Mouse (Mus musculus) liver, embryonic 12.5 days (tissue): ENCODE data around the gene Gm527. TPM values are rescaled to one million over a fixed set of nuclear protein-coding genes. Genes with fewer than 3 reads are reported as not detected.

Experiments
- ATAC-seq: fragments of 200-750 bp; cut with Nextera tagmentation; 2 replicates; pipeline ENCODE4 v1.8.0; 2017; ENCODE audit warnings: moderate number of reproducible peaks, mild to moderate bottlenecking, moderate library complexity
- H3K27ac ChIP-seq: fragments of 300-500 bp; sonication (generic); 2 replicates; pipeline ENCODE4 v1.5.1; 2016; ENCODE audit warnings: mild to moderate bottlenecking
- H3K27me3 ChIP-seq: fragments of 300-500 bp; sonication (generic); replicated peaks from 2 replicates; pipeline ENCODE4 v1.6.1; 2016; ENCODE audit warnings: mild to moderate bottlenecking, moderate library complexity
- H3K36me3 ChIP-seq: fragments of 300-500 bp; sonication (generic); 2 replicates; pipeline ENCODE4 v1.6.1; 2016; ENCODE audit warnings: mild to moderate bottlenecking, moderate library complexity
- H3K4me1 ChIP-seq: fragments of 300-500 bp; sonication (generic); 2 replicates; pipeline ENCODE4 v1.6.1; 2016
- H3K4me2 ChIP-seq: fragments of 300-500 bp; sonication (generic); 2 replicates; pipeline ENCODE4 v1.6.1; 2016; ENCODE audit warnings: mild to moderate bottlenecking, moderate library complexity
- H3K4me3 ChIP-seq: fragments of 300-500 bp; sonication (generic); 2 replicates; pipeline ENCODE4 v1.5.1; 2016; ENCODE audit warnings: mild to moderate bottlenecking, moderate library complexity
- H3K9ac ChIP-seq: fragments of 300-500 bp; sonication (generic); 2 replicates; pipeline ENCODE4 v1.6.1; 2016; ENCODE audit warnings: mild to moderate bottlenecking, moderate library complexity
- H3K9me3 ChIP-seq: fragments of 300-500 bp; sonication (generic); replicated peaks from 2 replicates; pipeline ENCODE4 v1.6.1; 2016; ENCODE audit warnings: mild to moderate bottlenecking, moderate library complexity
- WGBS: fragments of 180-500 bp; shearing (Covaris S2); methylation state at CpG from one replicate; pipeline ENCODE4 v1.1.7; 2016; ENCODE audit not compliant: insufficient replicate concordance; 5-methylcytosine and 5-hydroxymethylcytosine counted together
- polyA plus RNA-seq: library from polyadenylated mRNA; unstranded; fragments of >200 nt; fragmentation: Nextera tagmentation; extraction: Ambion mirVana; gene quantifications from 2 replicates; pipeline ENCODE4 v1.2.1, GENCODE M21; 2016

Gm527 gene
- polyA plus RNA-seq: 0.77 and 1.0 TPM in 2 replicates

GRCm38 (mm10) chr12:64917578-64918471 lies at the start of gene Gm527:
Gm527 (plus strand) TSS chr12:64917906.
- H3K4me3 ChIP-seq: peak within 1 kb of the TSS; percentile 88
- peaks cover 12% of the 10 kb centered on the region for H3K4me1 ChIP-seq
- no peaks in the 10 kb centered on the region for H3K36me3 ChIP-seq
- peak within 1 kb of the TSS; percentile 79 for H3K9ac ChIP-seq
- under 1% methylated on average over 64 of the region's 93 CpGs for WGBS
- peak within 1 kb of the TSS; percentile 68; the same call in 1 of the 2 replicates for H3K27ac ChIP-seq
- H3K9me3 ChIP-seq: no peaks in the 10 kb centered on the region
- H3K27me3 ChIP-seq: peaks cover 11% of the 10 kb centered on the region
- ATAC-seq: peak; percentile 100
- peak within 1 kb of the TSS; percentile 98 for H3K4me2 ChIP-seq

GRCm38 (mm10) chr12:64871103-64871502 lies 46.6 kb upstream of the Gm527 start:
- H3K9me3 ChIP-seq: no peaks in the 10 kb centered on the region
- no peak overlapping the region for H3K9ac ChIP-seq
- 40% methylated on average over 4 of the region's 4 CpGs for WGBS
- ATAC-seq: no peak
- H3K4me1 ChIP-seq: no peaks in the 10 kb centered on the region
- no peaks in the 10 kb centered on the region for H3K36me3 ChIP-seq
- H3K27me3 ChIP-seq: no peaks in the 10 kb centered on the region
- H3K4me3 ChIP-seq: no peak overlapping the region
- no peak overlapping the region for H3K4me2 ChIP-seq
- no peak overlapping the region for H3K27ac ChIP-seq

GRCm38 (mm10) chr12:64897060-64897730 lies 20.5 kb upstream of the Gm527 start:
- 36% methylated on average over 4 of the region's 4 CpGs for WGBS
- no peak overlapping the region for H3K4me3 ChIP-seq
- no peaks in the 10 kb centered on the region for H3K9me3 ChIP-seq
- H3K4me2 ChIP-seq: no peak overlapping the region
- H3K27ac ChIP-seq: no peak overlapping the region
- no peaks in the 10 kb centered on the region for H3K36me3 ChIP-seq
- no peak for ATAC-seq
- no peaks in the 10 kb centered on the region for H3K4me1 ChIP-seq
- H3K9ac ChIP-seq: no peak overlapping the region
- no peaks in the 10 kb centered on the region for H3K27me3 ChIP-seq

- no peak overlapping the region for H3K4me2 ChIP-seq
- no peak overlapping the region for H3K27ac ChIP-seq
- no peaks in the 10 kb centered on the region for H3K36me3 ChIP-seq
- H3K9ac ChIP-seq: no peak overlapping the region
- no peak for ATAC-seq
- H3K27me3 ChIP-seq: no peaks in the 10 kb centered on the region
- H3K4me3 ChIP-seq: no peak overlapping the region
- WGBS: 47% methylated on average over 8 of the region's 8 CpGs
- no peaks in the 10 kb centered on the region for H3K4me1 ChIP-seq
- H3K9me3 ChIP-seq: no peaks in the 10 kb centered on the region
Observed at GRCm38 (mm10) chr12:64902506-64902905, 15.2 kb upstream of the Gm527 start.

GRCm38 (mm10) chr12:64903186-64903585 lies 14.5 kb upstream of the Gm527 start:
- ATAC-seq: no peak
- Histone ChIP-seq H3K27ac (no peak overlapping the region), H3K9me3 (no peaks in the 10 kb centered on the region), H3K4me3 (no peak overlapping the region), H3K27me3 (no peaks in the 10 kb centered on the region), H3K4me1 (no peaks in the 10 kb centered on the region), H3K36me3 (no peaks in the 10 kb centered on the region), H3K4me2 (no peak overlapping the region), H3K9ac (no peak overlapping the region)
- 52% methylated on average over 8 of the region's 8 CpGs for WGBS

GRCm38 (mm10) chr12:64912996-64913395 lies 4.7 kb upstream of the Gm527 start:
- Histone ChIP-seq H3K4me3 (no peak overlapping the region), H3K9ac (no peak overlapping the region), H3K9me3 (no peaks in the 10 kb centered on the region), H3K4me1 (peaks cover 6% of the 10 kb centered on the region), H3K4me2 (no peak overlapping the region), H3K27me3 (peaks cover 6% of the 10 kb centered on the region), H3K36me3 (no peaks in the 10 kb centered on the region), H3K27ac (no peak overlapping the region)
- WGBS: 50% methylated on average over 6 of the region's 6 CpGs
- ATAC-seq: no peak

- no peak for ATAC-seq
- no peaks in the 10 kb centered on the region for H3K9me3 ChIP-seq
- no peak overlapping the region for H3K9ac ChIP-seq
- no peak overlapping the region for H3K27ac ChIP-seq
- peak overlapping the region; percentile 98; the same call in 1 of the 2 replicates for H3K4me2 ChIP-seq
- no peaks in the 10 kb centered on the region for H3K36me3 ChIP-seq
- peaks cover 12% of the 10 kb centered on the region for H3K4me1 ChIP-seq
- no peak overlapping the region for H3K4me3 ChIP-seq
- peaks cover 11% of the 10 kb centered on the region for H3K27me3 ChIP-seq
Observed at GRCm38 (mm10) chr12:64916735-64917134, 971 bp upstream of the Gm527 start.

GRCm38 (mm10) chr12:64937493-64937892 lies 19.8 kb downstream of the Gm527 start:
- H3K36me3 ChIP-seq: no peaks in the 10 kb centered on the region
- no peak overlapping the region for H3K4me3 ChIP-seq
- H3K27ac ChIP-seq: no peak overlapping the region
- WGBS: 69% methylated on average over 2 of the region's 2 CpGs
- H3K4me2 ChIP-seq: no peak overlapping the region
- H3K27me3 ChIP-seq: no peaks in the 10 kb centered on the region
- H3K9me3 ChIP-seq: no peaks in the 10 kb centered on the region
- H3K4me1 ChIP-seq: no peaks in the 10 kb centered on the region
- ATAC-seq: no peak
- no peak overlapping the region for H3K9ac ChIP-seq

GRCm38 (mm10) chr12:64964560-64964959 lies 46.9 kb downstream of the Gm527 start:
- Histone ChIP-seq H3K27me3 (no peaks in the 10 kb centered on the region), H3K36me3 (no peaks in the 10 kb centered on the region), H3K9ac (peak overlapping the region; percentile 75), H3K4me2 (peak overlapping the region; percentile 92), H3K4me3 (peak overlapping the region; percentile 84), H3K27ac (peak overlapping the region; percentile 70), H3K9me3 (no peaks in the 10 kb centered on the region), H3K4me1 (peaks cover 41% of the 10 kb centered on the region)
- 7% methylated on average over 4 of the region's 4 CpGs for WGBS
- ATAC-seq: no peak

GRCm38 (mm10) chr12:64965124-64966026 lies 47.7 kb downstream of the Gm527 start, which contains the start of the genes Klhl28 and Togaram1:
Klhl28 (minus strand) TSS chr12:64965534.
Togaram1 (plus strand) TSS chr12:64965804.
- peaks cover 48% of the 10 kb centered on the region for H3K4me1 ChIP-seq
- H3K36me3 ChIP-seq: peaks cover under 1% of the 10 kb centered on the region; the same call in 1 of the 2 replicates
- peak within 1 kb of the TSS; percentile 92 for H3K4me2 ChIP-seq
- peak within 1 kb of the TSS; percentile 79 for H3K27ac ChIP-seq
- peak within 1 kb of the TSS; percentile 84 for H3K4me3 ChIP-seq
- ATAC-seq: peak; percentile 98
- WGBS: under 1% methylated on average over 45 of the region's 45 CpGs
- peak within 1 kb of the TSS; percentile 86 for H3K9ac ChIP-seq
- H3K9me3 ChIP-seq: no peaks in the 10 kb centered on the region
- H3K27me3 ChIP-seq: no peaks in the 10 kb centered on the region

- Histone ChIP-seq H3K4me2 (peak overlapping the region; percentile 90), H3K36me3 (peaks cover 6% of the 10 kb centered on the region; the same call in 1 of the 2 replicates), H3K9me3 (no peaks in the 10 kb centered on the region), H3K27ac (peak overlapping the region; percentile 79), H3K9ac (peak overlapping the region; percentile 86), H3K4me1 (peaks cover 56% of the 10 kb centered on the region), H3K4me3 (peak overlapping the region; percentile 84), H3K27me3 (no peaks in the 10 kb centered on the region)
- ATAC-seq: peak; percentile 0; the same call in 1 of the 2 replicates
- WGBS: 2% methylated on average over 44 of the region's 44 CpGs
Observed at GRCm38 (mm10) chr12:64966101-64966631, 48.5 kb downstream of the Gm527 start.
